Mouse (Mus musculus): ENCODE data around the gene Prss33. TPM values are rescaled to one million over a fixed set of nuclear protein-coding genes. Genes with fewer than 3 reads are reported as not detected.

The Prss33 gene
- total and polyA plus RNA-seq, 2 experiments from 2014 or later = not detected

DNA sequence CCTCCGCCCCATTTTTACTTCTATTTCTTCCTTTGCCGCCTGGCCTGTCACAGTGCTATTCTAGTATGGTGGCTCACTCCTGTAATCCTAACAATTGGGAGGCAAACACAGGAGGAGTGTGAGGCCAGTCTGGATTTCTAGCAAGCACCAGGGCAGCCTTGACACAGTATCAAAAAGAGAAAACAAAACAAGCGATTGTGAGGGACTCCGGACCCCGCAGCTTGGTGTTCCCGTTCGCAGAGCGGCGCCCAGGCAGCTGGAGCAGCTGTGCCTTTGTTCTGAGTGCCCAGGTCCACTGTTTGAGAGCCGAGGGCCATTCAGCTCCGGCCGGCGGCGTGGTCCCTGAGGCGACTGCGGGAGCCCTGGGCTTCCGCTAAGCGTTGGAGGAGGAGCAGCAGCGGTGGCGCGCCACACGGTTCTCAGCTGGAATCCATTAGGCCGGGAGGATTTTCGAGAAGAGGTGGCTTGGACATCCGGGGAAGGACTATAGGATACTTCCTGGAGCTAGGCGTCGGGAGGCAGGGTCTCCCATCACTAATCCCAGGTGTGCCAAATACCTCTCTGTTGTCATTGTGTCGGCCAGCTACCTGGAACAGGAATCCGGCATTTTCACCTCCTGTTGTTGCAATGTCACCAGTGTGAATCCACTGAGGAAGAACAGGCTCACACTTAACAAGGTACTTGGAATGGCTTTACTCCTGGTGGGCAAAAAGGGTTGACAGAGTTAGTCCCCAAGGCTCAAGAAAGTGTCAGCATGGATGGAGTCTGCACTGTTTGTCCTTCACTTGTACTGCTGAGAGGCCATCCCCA is 45.4 kb downstream of the Prss33 start, which contains the start of gene Srrm2:
Srrm2 (plus strand) TSS at position 264 of the 810 bp plus-strand sequence.
- Histone ChIP-seq H3K36me3 (replicated peaks; ENCODE audit: control insufficient read depth, insufficient read depth, low read length) (no peaks in the 10 kb centered on the region), H3K9ac (replicated peaks; ENCODE audit: low read depth, low read length) (peak within 1 kb of the TSS; percentile 69), H3K4me3 (ENCODE audit: low read depth, low read length) (peak within 1 kb of the TSS; percentile 46), H3K27ac (ENCODE audit: low read depth) (peak within 1 kb of the TSS; percentile 86), H3K4me2 (ENCODE audit: low read depth, low read length) (peak within 1 kb of the TSS; percentile 63), H3K27me3 (ENCODE audit: control insufficient read depth, insufficient read depth, low read length) (no peaks in the 10 kb centered on the region), H3K4me1 (ENCODE audit: control insufficient read depth, insufficient read depth) (peaks cover 27% of the 10 kb centered on the region), H3K9me3 (replicated peaks; ENCODE audit: control insufficient read depth, low read length) (no peaks in the 10 kb centered on the region)
- WGBS = 3% methylated on average over 29 of the region's 29 CpGs
- TF ChIP-seq CTCF (IDR thresholded peaks at IDR 0.05; ENCODE audit: low read depth) (no peak), EP300 (IDR thresholded peaks at IDR 0.05; ENCODE audit: low read depth) (no peak)
- DNase-seq (ENCODE audit: low spot score) (peak; percentile 51), ATAC-seq (ENCODE audit: insufficient read depth, low read depth) (peak; percentile 70)

DNA sequence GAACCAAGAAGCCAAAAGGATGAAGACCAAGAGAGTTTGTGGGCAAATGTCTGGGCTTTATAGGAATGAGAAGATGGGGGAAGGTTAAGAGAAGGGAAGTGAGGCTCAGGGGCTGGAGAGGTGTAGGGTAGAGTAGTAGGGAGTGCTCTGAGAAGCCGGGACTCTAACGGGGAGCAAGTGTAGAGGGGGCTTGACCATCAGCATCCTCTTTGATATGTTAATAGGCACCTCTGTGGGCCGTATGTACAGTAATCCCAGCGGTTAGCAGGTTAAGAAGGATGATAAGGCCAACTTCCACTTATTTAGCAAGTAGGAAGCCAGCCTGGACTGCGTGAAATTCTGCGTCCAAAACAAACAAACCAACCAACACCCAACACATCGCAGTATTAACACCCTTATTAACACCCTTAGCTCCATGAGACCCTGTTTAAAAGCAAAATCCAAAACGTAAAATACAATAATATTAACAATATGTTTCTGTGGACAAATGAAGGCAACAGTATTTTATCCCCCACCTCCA is 46.0 kb downstream of the Prss33 start:
- Histone ChIP-seq H3K27me3 (ENCODE audit: control insufficient read depth, insufficient read depth, low read length) (no peaks in the 10 kb centered on the region), H3K4me1 (ENCODE audit: control insufficient read depth, insufficient read depth) (peaks cover 27% of the 10 kb centered on the region), H3K4me3 (ENCODE audit: low read depth, low read length) (peak overlapping the region; percentile 46), H3K9ac (replicated peaks; ENCODE audit: low read depth, low read length) (peak overlapping the region; percentile 69), H3K36me3 (replicated peaks; ENCODE audit: control insufficient read depth, insufficient read depth, low read length) (no peaks in the 10 kb centered on the region), H3K4me2 (ENCODE audit: low read depth, low read length) (peak overlapping the region; percentile 63), H3K27ac (ENCODE audit: low read depth) (peak overlapping the region; percentile 86), H3K9me3 (replicated peaks; ENCODE audit: control insufficient read depth, low read length) (no peaks in the 10 kb centered on the region)
- ATAC-seq (ENCODE audit: insufficient read depth, low read depth) (no peak), DNase-seq (ENCODE audit: low spot score) (no peak)
- TF ChIP-seq CTCF (IDR thresholded peaks at IDR 0.05; ENCODE audit: low read depth) (no peak), EP300 (IDR thresholded peaks at IDR 0.05; ENCODE audit: low read depth) (no peak)
- 20% methylated on average over 8 of the region's 8 CpGs for WGBS

DNA sequence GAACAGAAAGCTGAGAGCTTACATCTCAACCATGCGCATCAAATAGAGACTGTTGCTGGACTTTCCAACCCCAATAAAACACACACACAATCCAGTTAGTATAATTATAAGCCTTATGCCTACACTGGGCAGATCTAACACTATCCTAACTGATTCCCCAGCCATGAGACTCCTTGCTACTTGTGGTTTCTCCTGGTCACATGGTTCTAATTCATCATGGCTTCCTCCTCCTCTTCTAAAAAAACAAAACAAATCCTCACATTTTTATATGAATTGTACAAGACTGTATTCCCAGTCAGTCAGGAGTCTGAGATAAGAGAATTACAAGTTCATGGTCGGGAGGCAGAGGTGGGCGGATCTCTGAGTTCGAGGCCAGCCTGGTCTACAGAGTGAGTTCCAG is 46.9 kb downstream of the Prss33 start:
- Histone ChIP-seq H3K9ac (replicated peaks; ENCODE audit: low read depth, low read length) (no peak overlapping the region), H3K4me2 (ENCODE audit: low read depth, low read length) (no peak overlapping the region), H3K27ac (ENCODE audit: low read depth) (no peak overlapping the region), H3K4me3 (ENCODE audit: low read depth, low read length) (no peak overlapping the region), H3K36me3 (replicated peaks; ENCODE audit: control insufficient read depth, insufficient read depth, low read length) (no peaks in the 10 kb centered on the region), H3K4me1 (ENCODE audit: control insufficient read depth, insufficient read depth) (peaks cover 27% of the 10 kb centered on the region), H3K9me3 (replicated peaks; ENCODE audit: control insufficient read depth, low read length) (no peaks in the 10 kb centered on the region), H3K27me3 (ENCODE audit: control insufficient read depth, insufficient read depth, low read length) (no peaks in the 10 kb centered on the region)
- 83% methylated on average over 4 of the region's 4 CpGs for WGBS
- no peak for TF ChIP-seq CTCF (IDR thresholded peaks at IDR 0.05; ENCODE audit: low read depth)
- no peak for TF ChIP-seq EP300 (IDR thresholded peaks at IDR 0.05; ENCODE audit: low read depth)
- ATAC-seq (ENCODE audit: insufficient read depth, low read depth) = no peak
- DNase-seq (ENCODE audit: low spot score) = no peak

DNA sequence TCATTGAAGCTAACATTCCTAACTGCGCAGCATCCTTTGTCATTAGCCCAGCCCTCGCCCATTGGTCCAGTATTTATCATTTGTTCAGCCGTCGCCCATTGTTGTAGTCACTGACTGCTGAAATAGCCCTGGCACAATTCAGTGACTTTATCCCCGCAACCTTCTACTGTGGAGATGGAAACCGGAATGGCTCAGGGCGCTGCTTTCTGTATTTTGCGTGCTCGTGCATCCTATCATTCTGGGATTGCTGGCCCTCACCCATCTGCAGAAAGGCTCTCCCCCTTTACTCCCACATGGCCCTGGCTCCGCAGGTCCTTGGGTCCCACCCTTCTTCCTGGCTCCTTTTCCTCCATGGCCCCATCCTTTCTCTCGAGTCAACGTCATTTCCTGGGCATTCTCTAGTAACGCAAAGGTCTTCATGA is 49.3 kb downstream of the Prss33 start:
- DNase-seq (ENCODE audit: low spot score) (no peak), ATAC-seq (ENCODE audit: insufficient read depth, low read depth) (no peak)
- Histone ChIP-seq H3K27ac (ENCODE audit: low read depth) (no peak overlapping the region), H3K4me1 (ENCODE audit: control insufficient read depth, insufficient read depth) (peaks cover 27% of the 10 kb centered on the region), H3K4me3 (ENCODE audit: low read depth, low read length) (peak overlapping the region; percentile 47), H3K4me2 (ENCODE audit: low read depth, low read length) (peak overlapping the region; percentile 77), H3K9ac (replicated peaks; ENCODE audit: low read depth, low read length) (0 out of 2 replicates have a peak overlapping the region, but pooled peaks have one; percentile 32), H3K27me3 (ENCODE audit: control insufficient read depth, insufficient read depth, low read length) (no peaks in the 10 kb centered on the region), H3K36me3 (replicated peaks; ENCODE audit: control insufficient read depth, insufficient read depth, low read length) (no peaks in the 10 kb centered on the region), H3K9me3 (replicated peaks; ENCODE audit: control insufficient read depth, low read length) (no peaks in the 10 kb centered on the region)
- 18% methylated on average over 13 of the region's 13 CpGs for WGBS
- TF ChIP-seq CTCF (IDR thresholded peaks at IDR 0.05; ENCODE audit: low read depth) (no peak), EP300 (IDR thresholded peaks at IDR 0.05; ENCODE audit: low read depth) (no peak)

DNA sequence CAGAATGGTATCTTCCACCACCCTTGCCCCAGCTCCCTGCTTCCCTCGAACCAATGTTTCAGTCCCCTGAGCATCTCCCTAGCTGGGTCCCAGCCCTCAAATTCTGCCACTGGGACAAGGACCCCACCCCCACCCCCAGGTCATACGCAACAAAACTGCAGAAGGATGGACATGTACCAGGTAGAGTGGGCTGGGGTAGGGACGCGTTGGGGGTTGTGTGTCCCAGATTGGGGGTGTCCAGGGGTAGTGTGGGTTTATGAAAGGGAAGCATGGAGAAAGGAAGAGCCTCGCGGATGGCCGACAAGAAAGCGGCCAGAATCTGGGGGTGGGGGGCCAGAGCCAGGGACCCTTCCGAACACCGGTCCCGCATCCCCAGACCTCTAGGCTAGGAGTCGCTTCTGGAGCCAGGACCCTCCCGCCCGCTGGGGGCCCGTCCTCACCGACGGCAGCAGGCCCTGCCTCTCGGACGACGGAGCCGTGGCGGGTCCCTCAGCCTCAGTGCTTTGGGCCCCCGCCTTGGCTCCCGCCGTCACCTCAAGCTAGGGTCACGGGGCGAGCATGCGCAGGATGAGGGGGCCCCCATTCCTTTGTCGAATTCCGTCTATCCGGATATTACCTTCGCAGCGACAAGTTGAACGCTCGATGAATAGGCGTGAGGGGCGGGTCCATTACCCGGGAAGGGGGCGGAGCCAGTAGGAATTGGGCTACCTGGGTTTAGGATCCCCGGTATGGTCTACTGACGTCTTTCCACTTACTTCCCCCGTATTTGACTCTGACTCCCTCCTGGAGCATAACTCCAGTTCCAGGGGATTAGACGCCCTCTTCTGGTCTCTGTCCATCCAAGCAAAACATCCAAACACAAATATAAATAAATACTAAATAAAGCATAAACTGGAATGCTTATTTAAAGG is 50.0 kb downstream of the Prss33 start, which contains the start of gene Flywch2:
Flywch2 (minus strand) TSS at position 521 of the 911 bp plus-strand sequence.
- WGBS = 5% methylated on average over 43 of the region's 43 CpGs
- Histone ChIP-seq H3K9me3 (replicated peaks; ENCODE audit: control insufficient read depth, low read length) (no peaks in the 10 kb centered on the region), H3K4me1 (ENCODE audit: control insufficient read depth, insufficient read depth) (peaks cover 24% of the 10 kb centered on the region), H3K27me3 (ENCODE audit: control insufficient read depth, insufficient read depth, low read length) (no peaks in the 10 kb centered on the region), H3K36me3 (replicated peaks; ENCODE audit: control insufficient read depth, insufficient read depth, low read length) (no peaks in the 10 kb centered on the region), H3K4me2 (ENCODE audit: low read depth, low read length) (peak within 1 kb of the TSS; percentile 77), H3K27ac (ENCODE audit: low read depth) (no peak within 1 kb of the TSS), H3K9ac (replicated peaks; ENCODE audit: low read depth, low read length) (peak within 1 kb of the TSS; percentile 32; the same call in 1 of the 2 replicates), H3K4me3 (ENCODE audit: low read depth, low read length) (peak within 1 kb of the TSS; percentile 47)
- peak; percentile 62 for DNase-seq (ENCODE audit: low spot score)
- ATAC-seq (ENCODE audit: insufficient read depth, low read depth) = peak; percentile 33; the same call in 1 of the 2 replicates
- TF ChIP-seq EP300 (IDR thresholded peaks at IDR 0.05; ENCODE audit: low read depth) (no peak), CTCF (IDR thresholded peaks at IDR 0.05; ENCODE audit: low read depth) (no peak)
